ENCODE assay signal across 15 mouse cellular contexts in the genomic region with DNA sequence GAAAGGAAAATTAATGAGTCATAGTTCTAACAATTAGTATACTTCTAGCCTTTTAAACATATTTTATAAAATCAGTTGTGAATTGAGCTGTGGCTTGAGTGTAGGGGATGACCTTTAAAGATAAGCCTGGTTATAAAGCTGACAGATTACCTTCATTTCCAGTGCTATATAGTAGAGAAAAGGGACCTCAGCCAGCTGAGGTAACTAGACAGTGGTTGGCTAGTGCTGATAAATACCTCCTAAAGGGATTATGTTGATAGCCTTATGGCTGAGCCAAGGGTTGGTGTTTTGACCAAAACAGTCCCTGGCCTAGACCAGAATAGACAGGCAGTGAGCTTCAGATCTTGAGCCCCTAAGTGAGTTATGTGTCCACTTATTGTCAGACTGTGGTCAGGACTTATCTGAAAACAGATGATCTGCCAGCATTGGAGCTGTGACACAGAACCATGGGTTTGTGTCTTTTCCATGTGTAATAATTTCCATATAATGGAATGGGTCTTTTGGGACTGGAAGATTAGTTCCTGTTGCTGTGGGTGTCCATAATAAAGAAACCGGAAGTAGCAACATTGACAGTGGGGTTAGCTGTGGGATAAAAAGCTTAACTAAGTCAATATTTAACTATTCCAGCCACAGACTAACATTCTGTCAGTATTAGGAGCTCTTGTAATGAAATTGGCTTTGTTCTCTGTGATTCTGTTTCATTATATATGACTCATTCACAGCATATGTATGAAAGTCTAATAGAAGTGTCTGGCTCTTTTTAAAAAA. TPM values are rescaled to one million over a fixed set of nuclear protein-coding genes. Genes with fewer than 3 reads are reported as not detected.
A peak's percentile ranks its signal among the peaks of the same experiment; 100 is the strongest.
DNase-seq lines count a peak whose midpoint lies in the region; ATAC-seq and TF ChIP-seq lines count a peak whose summit lies in the region.
"Had no signal": no experiment of that assay in that cellular context is flagged by ENCODE, and none has a peak within 500 bp of the region (broad histone marks: within the 10 kb centered on the region; RNA-seq: fewer than 3 reads in every experiment).

No protein-coding gene starts in this region.

- H3K4me3 ChIP-seq in layer of hippocampus, adult 2 months, result no peak overlapping the region
- H3K4me3 ChIP-seq in intestine, embryonic 15.5 days (replicated peaks), result no peak overlapping the region
- no peak overlapping the region for H3K4me3 ChIP-seq in stomach, postnatal 0 days (ENCODE audit: low read depth, low read length)
- H3K4me3 ChIP-seq: heart, embryonic 13.5 days; limb, embryonic 13.5 days; lung, embryonic 15.5 days had no signal

- peak; percentile 34; the same call in 1 of the 2 replicates for ATAC-seq in intestine, embryonic 15.5 days
- peak; percentile 67; the same call in 1 of the 2 replicates for ATAC-seq in stomach, postnatal 0 days (ENCODE audit: low FRiP score, low TSS enrichment)
- no peak for ATAC-seq in erythroblast, adult 5-6 weeks (replicated peaks; ENCODE audit: low FRiP score, poor library complexity, severe bottlenecking)
- ATAC-seq: midbrain, embryonic 16.5 days had no signal

- peak overlapping the region; percentile 19; the same call in 1 of the 2 replicates for H3K27ac ChIP-seq in layer of hippocampus, adult 2 months
- H3K27ac ChIP-seq in intestine, embryonic 15.5 days, result no peak overlapping the region
- 0 out of 2 replicates have a peak overlapping the region, but pooled peaks have one; percentile 14 for H3K27ac ChIP-seq in stomach, postnatal 0 days (replicated peaks)
- H3K27ac ChIP-seq: heart, embryonic 13.5 days; limb, embryonic 13.5 days; lung, embryonic 15.5 days had no signal

- no peaks in the 10 kb centered on the region for H3K27me3 ChIP-seq in intestine, embryonic 15.5 days (replicated peaks)
- H3K27me3 ChIP-seq in stomach, postnatal 0 days (ENCODE audit: control insufficient read depth, insufficient read depth, low read length), result no peaks in the 10 kb centered on the region
- H3K27me3 ChIP-seq: heart, embryonic 13.5 days; limb, embryonic 13.5 days; lung, embryonic 15.5 days had no signal

- DNase-seq in layer of hippocampus, adult 2 months (ENCODE audit: low spot score in 2 of 2), result no peak
- DNase-seq in layer of hippocampus, postnatal 10 days (ENCODE audit: low spot score in 2 of 2), result no peak
- DNase-seq in MN1 (ENCODE audit: low spot score), result peak; percentile 21
- DNase-seq in stomach, postnatal 0 days (ENCODE audit: low spot score), result no peak
- DNase-seq in gastrocnemius, adult 8-10 months (ENCODE audit: low spot score in 2 of 2), result no peak
- DNase-seq: adrenal gland, postnatal 10 days; cerebellum, adult 9-11 months; right cerebral cortex, postnatal 25 days; thymus, adult 2 months had no signal

- H3K4me2 ChIP-seq in intestine, embryonic 15.5 days (replicated peaks), result no peak overlapping the region
- no peak overlapping the region for H3K4me2 ChIP-seq in stomach, postnatal 0 days (replicated peaks; ENCODE audit: low read depth)
- H3K4me2 ChIP-seq: heart, embryonic 13.5 days; limb, embryonic 13.5 days; lung, embryonic 15.5 days had no signal

- 46% methylated on average over 1 of the region's 1 CpGs for WGBS in intestine, embryonic 15.5 days
- WGBS in stomach, postnatal 0 days, result 30% methylated on average over 1 of the region's 1 CpGs

- H3K4me1 ChIP-seq in intestine, embryonic 15.5 days (replicated peaks), result peaks cover 6% of the 10 kb centered on the region
- H3K4me1 ChIP-seq in stomach, postnatal 0 days (replicated peaks; ENCODE audit: control insufficient read depth, insufficient read depth), result no peaks in the 10 kb centered on the region

- H3K9ac ChIP-seq in intestine, embryonic 15.5 days, result no peak overlapping the region
- no peak overlapping the region for H3K9ac ChIP-seq in stomach, postnatal 0 days (ENCODE audit: low read length)
- H3K9ac ChIP-seq: heart, embryonic 13.5 days; limb, embryonic 13.5 days; lung, embryonic 15.5 days had no signal

- no peak for TF ChIP-seq EP300 in stomach, postnatal 0 days (optimal IDR thresholded peaks at IDR 0.05)

- no peaks in the 10 kb centered on the region for H3K9me3 ChIP-seq in intestine, embryonic 15.5 days
- H3K9me3 ChIP-seq in stomach, postnatal 0 days (ENCODE audit: control insufficient read depth, low read length), result no peaks in the 10 kb centered on the region
- H3K9me3 ChIP-seq: heart, embryonic 13.5 days; limb, embryonic 13.5 days; lung, embryonic 15.5 days had no signal

- H3K36me3 ChIP-seq in intestine, embryonic 15.5 days, result no peaks in the 10 kb centered on the region
- no peaks in the 10 kb centered on the region for H3K36me3 ChIP-seq in stomach, postnatal 0 days (ENCODE audit: control insufficient read depth, insufficient read depth, low read length)
- H3K36me3 ChIP-seq: lung, embryonic 15.5 days had no signal

- TF ChIP-seq CTCF in layer of hippocampus, adult 2 months (conservative IDR thresholded peaks at IDR 0.05), result no peak
- no peak for TF ChIP-seq CTCF in stomach, postnatal 0 days (IDR thresholded peaks at IDR 0.05; ENCODE audit: low read depth)

RNA-seq across cellular contexts. Expression of gene Rabep1, which starts 29.5 kb away (rescaled TPM):
- total RNA-seq in layer of hippocampus, adult 2 months (2021), result 100 to 1,000 TPM; 122 to 124 TPM
- 100 to 1,000 TPM; 115 to 117 TPM for total RNA-seq in layer of hippocampus, postnatal 10 days (2021)
- 51.4 and 53.9 TPM in 2 replicates for polyA plus RNA-seq in intestine, embryonic 15.5 days (2015; fragmentation: Nextera tagmentation; extraction: Ambion mirVana)
- polyA plus RNA-seq in stomach, postnatal 0 days (2015; fragmentation: Nextera tagmentation; extraction: Ambion mirVana), result 15.1 and 17.5 TPM in 2 replicates
- 5.2 and 10.0 TPM in 2 replicates for total RNA-seq in erythroblast, adult 5-6 weeks (2015; ENCODE audit: low replicate concordance)
- total RNA-seq in erythroblast, adult 5-6 weeks (2017; ENCODE audit: low replicate concordance), result 10.8 and 19.2 TPM in 2 replicates
- 10 to 100 TPM; 36.0 to 42.2 (median 41.6) TPM for total RNA-seq in gastrocnemius, adult 8-10 months (2022)
